Mouse (Mus musculus): ENCODE data around the gene Rgs6.

DNA sequence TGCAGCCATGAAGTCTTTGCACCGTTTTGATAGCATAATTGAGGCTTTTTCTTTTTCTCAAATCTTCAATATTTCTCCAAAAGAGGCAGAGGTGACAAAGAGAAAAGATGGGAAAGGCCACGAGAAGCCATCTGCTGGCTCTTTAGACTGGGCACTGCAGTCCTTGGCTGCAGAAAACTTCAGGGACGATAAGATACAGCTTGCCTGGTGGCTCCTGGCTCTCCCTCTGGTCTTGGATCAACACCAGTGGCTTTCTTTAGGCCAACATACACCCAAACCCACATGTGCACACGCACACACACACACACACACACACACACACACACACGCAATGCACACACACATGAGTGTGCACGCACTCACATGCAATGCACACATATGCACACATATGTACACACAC, 620.7 kb downstream of the Rgs6 start:
- no peak for TF ChIP-seq CTCF (IDR thresholded peaks at IDR 0.05; ENCODE audit: borderline replicate concordance, extremely low read depth, insufficient read depth, insufficient read length)
- no peak for TF ChIP-seq POLR2A (IDR thresholded peaks at IDR 0.05; ENCODE audit: borderline replicate concordance, extremely low read depth, insufficient read depth, insufficient read length, poor library complexity, severe bottlenecking)

Data from brain, embryonic 14.5 days (tissue).